Comparison of ENCODE assay signal across 1 mouse cellular context in genomic region chr2:172394052-172394392, GRCm38 (mm10).
TF ChIP-seq lines count a peak whose summit lies in the region.

No protein-coding gene starts in this region.

TF ChIP-seq in ES-E14, 5 proteins besides CTCF, POLR2A, EP300 and RAD21:
- TF ChIP-seq CHD2 (IDR thresholded peaks at IDR 0.05; ENCODE audit: low read depth, low read length) (no peak), ZNF384 (IDR thresholded peaks at IDR 0.05; ENCODE audit: low read depth, low read length) (no peak), HCFC1 (IDR thresholded peaks at IDR 0.05; ENCODE audit: borderline replicate concordance, insufficient read depth, low read length) (no peak), MAFK (IDR thresholded peaks at IDR 0.05; ENCODE audit: insufficient read depth, low read depth, low read length) (no peak), ZC3H11A (IDR thresholded peaks at IDR 0.05; ENCODE audit: borderline replicate concordance, low read depth, low read length) (no peak)
TF ChIP-seq in ES-E14: peak in this region for 0.
